Mouse (Mus musculus) cerebellum, postnatal 36 days (tissue): ENCODE results near the gene Csad.
A peak's percentile ranks its signal among the peaks of the same experiment; 100 is the strongest.
"Not testable (repeated sequence)": the region's sequence is repeated elsewhere in the genome, so short reads cannot be mapped to it uniquely, and the experiment has no call there.

Experiments used
- DNase-seq, 2 experiments: peaks; one replicate each; pipeline ENCODE4 v3.0.0; 2021 to 2022; ENCODE audit warnings: mixed read lengths in 2 of 2

Csad gene

DNA sequence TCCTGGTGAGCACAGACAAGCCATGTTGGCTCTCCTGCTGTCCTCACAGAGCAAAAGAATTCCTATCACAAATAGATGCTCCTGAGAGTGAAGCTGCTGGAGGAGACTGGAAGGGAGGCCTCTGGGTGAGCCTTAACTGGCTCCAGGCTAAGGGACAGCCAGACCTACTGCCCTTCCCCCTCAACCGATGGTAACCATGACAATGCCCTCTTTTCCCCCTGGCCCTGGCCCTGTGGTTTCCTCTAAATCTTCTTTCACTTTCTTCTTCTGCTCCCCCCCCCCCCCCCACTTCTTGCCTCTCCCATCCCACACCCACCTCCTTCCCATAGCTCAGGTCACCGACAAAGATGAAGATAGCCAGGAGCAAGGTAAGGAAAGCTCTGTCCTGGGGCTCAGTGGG, 29.4 kb upstream of the Csad start:
- DNase-seq = no peak

- no peak for DNase-seq
These were observed 28.2 kb upstream of the Csad start for GRCm38 (mm10) chr15:102232764-102233163.

- no peak for DNase-seq
These were observed 27.2 kb upstream of the Csad start, which contains the start of gene Itgb7 for GRCm38 (mm10) chr15:102231748-102232147. Gene Itgb7, minus strand, starts transcription at chr15:102231944.

DNA sequence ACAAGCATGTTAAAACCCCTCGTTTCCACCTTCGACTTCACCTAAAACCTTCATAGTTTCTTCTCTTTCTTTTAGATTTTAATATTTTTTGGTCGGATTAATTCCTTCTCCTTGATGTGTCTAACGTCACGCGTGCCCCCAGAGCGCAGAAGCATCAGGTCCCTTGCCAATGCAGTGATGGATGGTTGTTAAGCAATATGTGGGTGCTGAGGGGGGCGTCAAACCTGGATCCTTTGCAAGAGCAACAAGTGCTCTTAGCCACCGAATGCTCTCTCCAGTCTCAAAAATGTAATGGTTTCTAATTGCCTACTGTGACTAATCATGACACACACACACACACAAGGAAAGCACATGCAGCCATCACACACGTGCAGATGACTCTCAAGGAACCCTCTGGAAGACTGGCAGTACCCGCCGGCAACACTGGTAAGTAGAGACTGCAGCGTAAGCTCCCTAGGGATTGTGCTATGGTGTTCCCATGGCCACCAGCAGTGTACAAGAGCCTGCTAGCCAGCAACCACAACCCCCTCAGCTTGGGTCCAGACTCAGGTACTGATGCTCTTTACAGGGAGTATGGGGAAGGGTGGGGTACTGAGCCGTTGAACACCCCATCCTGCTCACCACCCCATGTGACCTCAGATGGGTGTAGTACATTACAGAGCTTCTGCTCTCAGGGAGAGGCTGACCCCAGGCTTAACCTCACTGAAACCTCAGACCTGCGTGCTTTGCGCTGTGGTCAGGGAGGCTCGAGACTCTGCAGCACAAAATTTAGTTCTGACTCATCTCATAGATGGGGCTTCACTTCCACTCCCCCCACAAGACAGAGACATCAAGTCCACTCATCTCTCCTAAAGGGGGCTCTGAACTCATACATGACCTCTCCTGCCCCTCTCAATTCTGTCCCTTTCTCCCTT, 26.1 kb upstream of the Csad start:
- DNase-seq = no peak

DNA sequence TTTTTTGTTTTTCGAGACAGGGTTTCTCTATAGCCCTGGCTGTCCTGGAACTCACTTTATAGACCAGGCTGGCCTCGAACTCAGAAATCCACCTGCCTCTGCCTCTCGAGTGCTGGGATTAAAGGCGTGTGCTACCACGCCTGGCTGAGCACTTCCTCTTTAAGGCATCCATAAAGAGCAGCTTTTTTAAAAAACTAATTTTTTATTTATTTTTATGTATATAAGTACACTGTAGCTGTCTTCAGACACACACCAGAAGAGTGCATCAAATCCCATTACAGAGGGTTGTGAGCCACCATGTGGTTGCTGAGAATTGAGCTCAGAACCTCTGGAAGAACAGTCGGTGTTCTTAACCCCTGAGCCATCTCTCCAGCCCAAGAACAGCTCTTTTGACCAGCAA, 21.1 kb upstream of the Csad start:
- DNase-seq = not testable (repeated sequence)

DNA sequence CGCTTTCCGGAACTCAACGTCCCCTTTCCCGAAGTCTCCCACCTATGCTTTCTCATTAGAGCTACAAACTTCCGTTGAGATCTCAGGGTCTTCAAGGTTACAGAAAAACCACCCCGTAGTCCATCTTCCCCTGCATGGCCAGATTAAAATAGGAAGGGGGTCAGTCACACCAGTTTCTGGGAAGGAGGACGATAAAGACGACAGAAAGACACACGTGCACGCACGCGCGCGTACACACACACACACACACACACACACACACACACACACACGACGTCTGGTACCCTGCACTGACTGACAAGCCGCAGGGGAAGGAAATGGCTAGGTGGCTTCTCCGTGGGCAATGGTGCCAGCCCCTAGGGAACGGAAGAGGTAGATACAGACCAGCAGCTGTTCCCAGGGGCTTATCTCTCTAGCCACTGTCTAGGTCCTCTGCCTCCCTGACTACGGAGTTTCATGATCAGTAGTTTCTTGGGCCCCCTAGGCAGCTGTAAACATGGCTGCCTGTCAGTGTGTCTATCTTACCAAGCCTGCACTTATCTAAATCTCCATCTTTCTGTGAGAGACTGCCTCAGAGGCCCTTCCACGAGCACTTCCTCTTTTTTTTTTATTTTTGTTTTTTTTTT, 20.6 kb upstream of the Csad start:
- DNase-seq = no peak

- DNase-seq = peak; percentile 83 to 85
These were observed 19.9 kb upstream of the Csad start for GRCm38 (mm10) chr15:102224186-102224991.

DNA sequence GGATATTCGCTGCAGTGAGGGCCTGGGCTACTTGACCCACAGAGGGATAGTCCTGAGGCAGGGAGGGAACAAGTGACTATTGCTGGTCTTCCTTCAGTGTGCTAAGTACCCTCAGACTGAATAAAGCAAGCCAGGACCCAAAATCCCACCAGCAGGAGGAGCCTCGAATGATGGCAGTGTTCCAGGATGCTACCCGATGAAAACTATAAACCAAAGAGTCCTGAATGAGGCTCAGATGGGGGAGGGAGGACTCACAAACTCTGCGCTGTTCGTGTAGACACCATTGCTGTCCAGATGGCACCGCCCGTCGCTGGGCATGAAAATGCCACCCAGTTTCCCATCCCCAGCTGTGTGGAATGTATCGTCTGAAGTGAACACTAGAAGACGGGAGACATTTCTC, 17.9 kb upstream of the Csad start:
- no peak for DNase-seq

DNA sequence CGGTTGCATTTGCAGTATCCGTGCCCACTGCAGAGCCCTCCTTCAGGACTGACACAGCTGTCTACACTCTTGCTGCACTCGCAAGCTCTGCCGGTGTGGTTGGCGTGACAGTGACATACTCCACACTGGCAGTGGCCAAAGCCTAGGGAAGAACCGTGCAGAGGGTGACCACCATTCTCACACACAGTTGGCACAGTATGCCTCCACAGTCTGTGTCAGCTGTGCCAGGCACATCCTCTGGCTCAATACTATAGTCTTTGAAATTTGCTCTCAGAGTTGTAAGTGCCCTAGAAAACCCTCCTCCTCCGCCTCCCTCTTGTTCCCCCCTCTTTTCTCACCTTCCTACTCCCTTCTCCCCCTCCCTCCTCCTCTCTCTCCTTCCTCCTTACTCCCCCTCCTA, 12.8 kb upstream of the Csad start:
- DNase-seq = no peak

GRCm38 (mm10) chr15:102216459-102217228, 12.1 kb upstream of the Csad start:
- DNase-seq = no peak

DNA sequence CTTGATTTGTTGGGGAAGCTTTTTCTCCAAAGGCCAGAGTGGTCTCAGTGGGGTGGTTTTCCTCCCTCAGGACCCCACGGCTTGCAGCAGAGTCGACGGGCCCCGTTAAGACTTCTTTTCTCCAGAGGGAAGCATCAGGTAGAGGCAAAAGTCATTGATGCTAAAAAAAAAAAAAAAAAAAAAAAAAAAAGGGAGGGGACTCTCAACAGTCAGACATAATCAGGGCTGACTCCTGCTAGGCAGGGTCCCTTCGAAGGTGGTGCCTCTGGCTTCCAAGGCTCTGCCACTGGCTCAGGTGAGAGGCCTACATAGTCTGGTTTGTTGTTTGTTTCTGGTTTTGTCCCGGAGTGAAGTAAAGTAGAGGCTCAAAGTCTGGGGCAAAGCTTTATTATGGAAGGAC, 11.1 kb upstream of the Csad start:
- DNase-seq = no peak

DNA sequence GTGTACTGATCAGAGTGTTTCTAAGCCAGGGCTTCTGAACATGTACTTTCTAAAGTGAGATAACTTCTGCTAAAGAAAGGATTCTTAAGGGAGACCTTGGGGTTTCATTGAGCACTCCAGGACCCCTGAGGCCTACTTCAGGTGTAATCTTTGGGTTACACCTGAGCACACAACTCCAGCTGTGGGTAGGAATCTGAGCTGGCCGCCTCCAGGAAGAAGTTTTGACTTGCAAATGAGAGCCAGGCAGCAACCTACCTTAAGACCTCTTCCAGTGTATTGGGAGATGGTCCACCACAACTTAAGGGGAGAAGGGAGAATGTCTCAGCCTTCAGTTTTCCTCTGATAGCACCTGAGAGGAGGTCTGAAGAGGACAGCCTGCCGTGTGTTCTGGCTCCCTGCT, 9.6 kb upstream of the Csad start:
- no peak for DNase-seq

DNA sequence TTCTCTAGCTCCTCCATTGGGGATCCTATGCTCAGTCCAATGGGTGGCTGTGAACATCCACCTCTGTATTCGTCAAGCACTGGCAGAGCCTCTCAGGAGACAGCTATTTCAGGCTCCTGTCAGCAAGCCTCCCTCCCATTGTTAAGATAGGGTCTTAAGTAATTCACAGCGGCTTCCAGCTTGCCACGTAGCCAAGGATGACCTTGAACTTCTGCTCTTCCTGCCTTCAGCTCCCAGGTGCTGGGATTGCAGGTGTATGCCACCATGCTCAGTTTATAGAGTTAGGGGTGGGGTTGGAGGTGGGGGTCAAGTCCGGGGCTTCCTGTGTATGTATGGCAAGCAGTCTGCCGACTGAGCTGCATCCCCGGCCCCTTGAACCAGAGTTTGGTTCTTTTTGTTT, 7.4 kb upstream of the Csad start:
- DNase-seq = no peak

GRCm38 (mm10) chr15:102210816-102211215, 6.3 kb upstream of the Csad start:
- DNase-seq = no peak

GRCm38 (mm10) chr15:102209114-102209513, 4.6 kb upstream of the Csad start:
- no peak for DNase-seq

DNA sequence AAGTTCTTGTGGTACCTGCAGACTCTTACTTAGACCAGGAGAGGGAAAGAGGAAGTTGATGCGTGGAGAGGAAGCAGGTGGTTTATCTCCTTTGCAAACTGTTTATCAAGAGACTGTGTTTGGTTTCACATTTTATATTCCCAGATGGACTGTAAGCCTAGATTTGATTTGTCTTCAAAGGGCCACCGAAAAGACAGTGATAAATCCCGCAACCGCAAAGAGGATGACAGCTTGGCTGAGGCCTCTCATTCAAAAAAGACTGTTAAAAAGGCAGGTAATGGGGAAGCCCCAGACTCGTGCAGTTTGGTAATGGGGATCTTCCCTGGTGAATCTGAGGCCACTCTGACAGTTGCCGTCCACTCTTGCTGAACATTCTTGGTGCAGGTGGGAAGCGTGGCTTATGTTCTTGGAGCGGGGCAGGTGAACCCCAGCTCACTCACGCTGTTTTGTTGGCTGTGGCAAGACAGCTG, 3.6 kb upstream of the Csad start:
- DNase-seq = no peak

- no peak for DNase-seq
These were observed 2.8 kb upstream of the Csad start for GRCm38 (mm10) chr15:102207351-102207750.

- DNase-seq = peak in 1 of 2 experiments; percentile 33
These were observed 1.3 kb upstream of the Csad start for GRCm38 (mm10) chr15:102205779-102206178.

DNA sequence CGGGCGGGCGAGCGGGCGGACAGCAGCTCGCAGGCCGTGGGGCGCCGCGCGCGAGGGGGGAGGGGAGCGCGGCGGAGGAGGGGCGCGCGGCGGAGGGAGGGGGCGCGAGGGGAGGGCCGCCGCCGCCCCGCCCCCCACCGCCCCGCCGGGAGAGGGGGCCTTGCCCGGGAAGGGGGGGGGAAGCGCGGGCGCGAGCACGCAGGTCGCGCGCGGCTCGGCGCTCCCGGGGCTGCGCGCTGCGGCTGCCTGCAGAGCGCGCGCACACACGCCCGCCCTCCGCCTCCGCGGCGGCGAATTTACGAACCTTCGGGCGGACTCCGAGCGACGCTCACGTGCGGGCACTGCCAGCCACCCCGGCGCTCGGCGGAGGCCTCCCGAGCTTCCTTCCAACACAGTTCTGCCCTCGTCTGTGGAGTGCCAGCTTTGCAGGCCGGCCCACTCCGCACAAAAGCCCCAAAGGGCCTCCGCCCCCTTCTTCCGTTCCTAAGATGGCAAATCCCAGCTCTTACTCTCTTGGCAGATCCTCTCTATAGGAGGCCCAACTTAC, 616 bp downstream of the Csad start:
- DNase-seq = peak; percentile 50 to 70

DNA sequence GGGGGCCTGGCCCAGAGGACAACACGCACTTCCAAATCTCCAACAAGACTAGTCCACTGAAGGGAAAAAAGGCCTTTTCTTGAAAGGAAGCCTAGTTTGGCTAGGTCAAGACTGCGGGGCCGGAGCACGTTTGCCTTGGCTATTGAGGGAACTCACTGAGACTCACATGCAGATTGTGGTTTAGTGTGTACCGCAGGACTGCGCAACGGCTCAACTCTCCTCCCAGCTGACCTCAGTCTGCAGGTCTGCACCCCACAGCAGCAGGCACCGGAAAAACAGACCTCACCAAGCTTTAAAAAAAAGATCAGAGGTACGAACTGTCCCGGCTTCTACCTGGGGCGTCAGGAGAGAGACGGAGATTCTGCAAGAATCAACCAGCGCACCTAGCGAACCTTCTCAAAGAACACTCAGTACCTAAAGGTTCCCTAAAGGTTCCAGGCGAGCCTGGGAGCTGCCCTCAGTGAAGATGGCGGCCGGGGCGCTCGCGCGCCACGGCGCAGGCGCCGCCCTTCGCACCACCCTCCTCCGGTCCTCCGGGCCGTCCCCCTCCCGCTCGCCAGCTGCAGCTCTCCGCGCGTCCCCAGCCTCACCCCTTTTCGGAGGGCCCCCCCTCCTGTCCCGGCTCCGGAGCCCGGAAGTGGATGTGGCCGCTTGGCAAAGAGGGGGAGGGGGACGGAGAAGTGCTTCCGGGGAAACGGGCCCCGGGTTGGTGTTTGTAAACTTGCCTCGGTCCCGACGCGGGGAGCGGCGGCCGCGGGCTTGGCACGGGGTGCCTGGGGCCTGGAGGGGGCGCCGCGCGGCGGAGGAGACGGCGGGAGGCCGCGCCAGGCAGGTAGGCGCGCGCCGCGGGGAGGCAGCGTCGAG, 1.3 kb downstream of the Csad start, which contains the start of gene Zfp740:
Gene Zfp740 (plus strand): TSS at position 279 of the 864 bp plus-strand sequence.
- peak; percentile 89 to 97 for DNase-seq

GRCm38 (mm10) chr15:102198841-102199240, 5.7 kb downstream of the Csad start:
- no peak for DNase-seq
